Mouse (Mus musculus) neural tube, embryonic 14.5 days (tissue): ENCODE measurements around the gene Rabl3. TPM values are rescaled to one million over a fixed set of nuclear protein-coding genes. Genes with fewer than 3 reads are reported as not detected.

ENCODE experiments used
- ATAC-seq: fragments of 200-750 bp; cut with Nextera tagmentation; 2 replicates; pipeline ENCODE4 v1.8.0; 2017; ENCODE audit warnings: low read depth, mild to moderate bottlenecking, moderate TSS enrichment, moderate library complexity
- H3K27ac ChIP-seq: fragments of 300-500 bp; sonication (generic); 2 replicates; pipeline ENCODE4 v1.5.1; 2014; ENCODE audit warnings: low read depth, mild to moderate bottlenecking, control low read depth, low read length, moderate library complexity, mixed read lengths
- H3K27me3 ChIP-seq: fragments of 300-500 bp; sonication (generic); 2 replicates; pipeline ENCODE4 v1.6.1; 2014; ENCODE audit warnings: low read length; ENCODE audit not compliant: control insufficient read depth, insufficient read depth
- H3K36me3 ChIP-seq: fragments of 300-500 bp; sonication (generic); 2 replicates; pipeline ENCODE4 v1.6.1; 2014; ENCODE audit warnings: low read length, mixed read lengths; ENCODE audit not compliant: control insufficient read depth, insufficient read depth
- H3K4me1 ChIP-seq: fragments of 300-500 bp; sonication (generic); 2 replicates; pipeline ENCODE4 v1.6.1; 2014; ENCODE audit warnings: low read length; ENCODE audit not compliant: control insufficient read depth, insufficient read depth
- H3K4me2 ChIP-seq: fragments of 300-500 bp; sonication (generic); 2 replicates; pipeline ENCODE4 v1.6.1; 2014; ENCODE audit warnings: mild to moderate bottlenecking, low read depth, low read length, control low read depth
- H3K4me3 ChIP-seq: fragments of 300-500 bp; sonication (generic); 2 replicates; pipeline ENCODE4 v1.5.1; 2014; ENCODE audit warnings: low read depth, low read length, control low read depth, mixed read lengths
- H3K9ac ChIP-seq: fragments of 300-500 bp; sonication (generic); replicated peaks from 2 replicates; pipeline ENCODE4 v1.6.1; 2014; ENCODE audit warnings: low read depth, mild to moderate bottlenecking, control low read depth, low read length, mixed read lengths
- H3K9me3 ChIP-seq: fragments of 300-500 bp; sonication (generic); 2 replicates; pipeline ENCODE4 v1.6.1; 2016; ENCODE audit warnings: low read length; ENCODE audit not compliant: control insufficient read depth
- WGBS: fragments of 180-500 bp; shearing (Covaris S2); extraction: QIAGEN DNeasy Blood & Tissue Kit; methylation state at CpG from one replicate; pipeline ENCODE4 v1.1.7; 2014; 5-methylcytosine and 5-hydroxymethylcytosine counted together
- polyA plus RNA-seq: library from polyadenylated mRNA; unstranded; fragments of >200 nt; fragmentation: Nextera tagmentation; extraction: Ambion mirVana; gene quantifications from 2 replicates; pipeline ENCODE4 v1.2.1, GENCODE M21; 2014

The Rabl3 gene
- polyA plus RNA-seq, 1 experiment from 2014 or later, result 16.3 TPM

DNA sequence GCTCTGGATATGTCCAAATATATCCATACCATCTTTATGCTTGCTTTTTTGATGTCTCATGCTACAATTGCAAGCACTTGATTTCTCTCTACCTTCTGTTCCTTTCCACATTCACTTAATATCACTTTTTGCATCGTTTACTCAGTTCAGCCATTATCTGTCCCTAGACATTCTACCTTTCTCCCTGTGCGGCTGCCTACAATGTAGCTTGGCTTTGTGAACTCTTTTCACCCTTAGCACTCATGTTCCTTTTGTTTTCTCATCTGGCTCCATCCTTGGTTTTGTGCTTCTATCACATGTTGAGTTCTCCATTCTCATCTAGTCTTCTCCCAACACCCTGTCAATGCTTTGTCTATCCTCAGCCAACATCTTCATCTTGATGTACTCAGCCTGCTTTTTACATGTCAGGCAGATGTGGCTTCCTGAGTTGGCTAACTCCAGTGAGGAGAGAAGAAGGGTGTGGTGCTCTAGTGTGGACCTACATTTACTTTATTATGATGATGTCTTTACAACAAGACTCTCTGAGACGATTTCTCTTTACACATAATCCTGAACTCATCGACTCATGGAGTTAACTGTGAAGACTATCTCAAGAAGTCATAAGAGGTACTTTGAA, 22.0 kb upstream of the Rabl3 start:
- Histone ChIP-seq H3K4me1 (no peaks in the 10 kb centered on the region), H3K4me2 (no peak overlapping the region), H3K36me3 (peaks cover 9% of the 10 kb centered on the region), H3K27me3 (no peaks in the 10 kb centered on the region), H3K9ac (no peak overlapping the region), H3K27ac (no peak overlapping the region), H3K4me3 (no peak overlapping the region), H3K9me3 (no peaks in the 10 kb centered on the region)
- ATAC-seq, result no peak
- 94% methylated on average over 4 of the region's 4 CpGs for WGBS

GRCm38 (mm10) chr16:37518662-37519061, 21.0 kb upstream of the Rabl3 start:
- ATAC-seq, result no peak
- no peaks in the 10 kb centered on the region for H3K9me3 ChIP-seq
- no peak overlapping the region for H3K9ac ChIP-seq
- no peak overlapping the region for H3K4me2 ChIP-seq
- H3K27me3 ChIP-seq, result no peaks in the 10 kb centered on the region
- H3K4me3 ChIP-seq, result no peak overlapping the region
- no peak overlapping the region for H3K27ac ChIP-seq
- 83% methylated on average over 2 of the region's 2 CpGs for WGBS
- no peaks in the 10 kb centered on the region for H3K4me1 ChIP-seq
- H3K36me3 ChIP-seq, result peaks cover 7% of the 10 kb centered on the region

GRCm38 (mm10) chr16:37519721-37520120, 20.0 kb upstream of the Rabl3 start:
- no peaks in the 10 kb centered on the region for H3K27me3 ChIP-seq
- no peak for ATAC-seq
- H3K4me1 ChIP-seq, result no peaks in the 10 kb centered on the region
- H3K9me3 ChIP-seq, result no peaks in the 10 kb centered on the region
- H3K9ac ChIP-seq, result no peak overlapping the region
- H3K27ac ChIP-seq, result no peak overlapping the region
- H3K4me3 ChIP-seq, result no peak overlapping the region
- H3K36me3 ChIP-seq, result peaks cover 5% of the 10 kb centered on the region
- H3K4me2 ChIP-seq, result no peak overlapping the region
- 97% methylated on average over 1 of the region's 1 CpGs for WGBS

GRCm38 (mm10) chr16:37520190-37521040, 19.3 kb upstream of the Rabl3 start:
- H3K4me2 ChIP-seq, result no peak overlapping the region
- no peaks in the 10 kb centered on the region for H3K27me3 ChIP-seq
- no peak for ATAC-seq
- no peaks in the 10 kb centered on the region for H3K4me1 ChIP-seq
- 99% methylated on average over 2 of the region's 2 CpGs for WGBS
- peaks cover 3% of the 10 kb centered on the region for H3K36me3 ChIP-seq
- H3K9ac ChIP-seq, result no peak overlapping the region
- H3K27ac ChIP-seq, result no peak overlapping the region
- H3K4me3 ChIP-seq, result no peak overlapping the region
- no peaks in the 10 kb centered on the region for H3K9me3 ChIP-seq

DNA sequence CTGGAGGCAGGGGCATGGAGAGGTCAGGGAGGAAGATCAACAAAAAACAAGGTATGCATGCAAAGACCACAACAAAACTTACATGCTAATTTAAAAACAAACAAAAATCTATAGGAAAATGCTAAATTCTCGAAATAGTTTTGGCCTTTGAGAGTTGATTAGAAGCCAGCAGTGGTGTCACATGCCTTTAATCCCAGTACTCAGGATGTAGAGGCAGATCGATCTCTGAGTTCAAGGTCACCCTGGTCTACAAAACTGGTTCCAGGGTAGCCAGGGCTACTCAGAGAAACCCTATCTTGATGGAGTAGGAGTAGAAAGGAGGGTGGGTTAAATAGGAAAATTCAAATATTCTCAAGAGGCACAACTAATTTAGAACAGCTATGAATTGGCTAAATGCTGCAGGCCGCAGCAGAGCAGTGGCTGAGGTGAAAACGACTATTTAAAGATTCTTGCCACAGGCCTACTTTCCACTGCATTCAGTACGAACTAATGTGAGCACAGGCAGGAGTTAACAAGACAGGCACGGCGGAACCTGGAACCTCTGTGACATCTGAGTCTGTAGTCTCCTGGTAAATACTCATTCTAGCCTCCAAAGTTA, 17.5 kb upstream of the Rabl3 start:
- H3K27ac ChIP-seq, result no peak overlapping the region
- whole genome bisulfite sequencing, result 94% methylated on average over 7 of the region's 7 CpGs
- no peak for ATAC-seq
- no peaks in the 10 kb centered on the region for H3K27me3 ChIP-seq
- peaks cover 3% of the 10 kb centered on the region; the same call in 1 of the 2 replicates for H3K36me3 ChIP-seq
- no peak overlapping the region for H3K4me3 ChIP-seq
- H3K9ac ChIP-seq, result no peak overlapping the region
- no peaks in the 10 kb centered on the region for H3K9me3 ChIP-seq
- no peaks in the 10 kb centered on the region for H3K4me1 ChIP-seq
- H3K4me2 ChIP-seq, result no peak overlapping the region

DNA sequence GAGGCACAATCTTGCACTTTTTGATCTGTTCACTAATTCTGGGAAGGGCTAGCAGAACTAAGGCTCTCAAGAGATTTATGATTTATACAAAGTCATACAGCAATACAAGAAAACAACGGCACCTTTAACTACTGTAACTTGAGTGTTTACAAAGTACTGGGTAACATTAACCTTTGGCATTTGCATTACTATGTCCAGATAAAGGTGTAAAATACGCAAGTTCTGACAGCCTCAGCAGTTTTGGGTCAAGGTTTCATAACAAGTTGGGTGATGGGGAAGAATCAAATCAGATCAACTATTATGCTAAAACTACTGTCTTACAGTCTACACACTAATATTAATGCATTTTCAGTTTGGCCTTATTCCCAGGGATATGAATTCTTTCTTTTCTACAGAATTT, 14.6 kb upstream of the Rabl3 start:
- over 99% methylated on average over 2 of the region's 2 CpGs for WGBS
- ATAC-seq, result no peak

DNA sequence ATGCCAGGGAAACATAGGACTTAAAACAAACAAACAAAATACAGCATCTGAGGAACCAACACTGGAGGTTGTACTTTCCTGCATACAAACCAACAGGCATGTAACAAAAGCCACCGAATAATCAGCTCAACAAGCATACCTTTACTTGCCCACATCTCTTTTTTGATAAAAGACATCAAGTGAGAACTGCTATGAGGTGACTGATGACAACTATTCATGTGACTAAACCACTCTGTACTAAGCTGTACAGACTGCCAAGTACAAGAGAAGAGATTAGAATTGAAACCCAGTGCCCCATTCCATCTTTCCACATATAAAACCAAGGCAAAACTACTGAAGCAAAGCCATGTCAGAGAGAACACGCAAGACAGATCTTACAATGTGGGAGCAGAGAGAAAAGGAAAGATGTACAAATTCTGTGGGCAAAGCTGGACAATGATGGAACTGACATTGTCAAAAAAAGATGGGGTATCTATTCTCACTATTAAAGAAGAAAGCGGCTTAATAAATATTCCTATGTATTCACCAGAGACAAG, 12.9 kb upstream of the Rabl3 start:
- Histone ChIP-seq H3K27me3 (no peaks in the 10 kb centered on the region), H3K4me3 (no peak overlapping the region), H3K36me3 (no peaks in the 10 kb centered on the region), H3K9me3 (no peaks in the 10 kb centered on the region), H3K4me1 (no peaks in the 10 kb centered on the region), H3K9ac (no peak overlapping the region), H3K27ac (no peak overlapping the region), H3K4me2 (no peak overlapping the region)
- 89% methylated on average over 3 of the region's 3 CpGs for WGBS
- ATAC-seq, result no peak

More for the DNA sequence above, 14.6 kb upstream of the Rabl3 start:
- Histone ChIP-seq H3K36me3 (peaks cover 3% of the 10 kb centered on the region; the same call in 1 of the 2 replicates), H3K9ac (no peak overlapping the region), H3K27ac (no peak overlapping the region), H3K4me1 (no peaks in the 10 kb centered on the region), H3K27me3 (no peaks in the 10 kb centered on the region), H3K9me3 (no peaks in the 10 kb centered on the region), H3K4me2 (no peak overlapping the region), H3K4me3 (no peak overlapping the region)

DNA sequence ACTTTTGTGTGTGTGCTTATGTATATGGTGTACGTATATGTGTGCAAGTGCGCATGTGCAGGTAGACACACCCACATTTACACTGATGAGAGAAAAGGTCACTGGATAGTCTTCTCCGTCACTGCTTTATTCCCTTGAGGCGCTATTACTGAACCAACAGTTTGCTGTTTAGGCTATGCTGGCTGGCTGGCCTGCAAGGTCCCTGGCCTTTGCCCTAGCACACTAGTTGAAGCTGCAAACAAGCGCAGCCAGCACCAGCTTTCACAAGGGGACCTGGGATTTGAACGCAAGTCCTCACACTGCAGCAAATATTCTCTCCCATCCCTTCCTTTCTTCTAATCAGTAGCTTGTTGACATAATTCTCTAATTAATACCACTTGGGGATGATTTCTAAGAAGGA, 9.5 kb upstream of the Rabl3 start:
- no peaks in the 10 kb centered on the region for H3K9me3 ChIP-seq
- no peaks in the 10 kb centered on the region for H3K36me3 ChIP-seq
- ATAC-seq, result no peak
- no peak overlapping the region for H3K4me3 ChIP-seq
- H3K27me3 ChIP-seq, result no peaks in the 10 kb centered on the region
- H3K4me1 ChIP-seq, result 0 out of 2 replicates have a peak, but pooled peaks cover 4% of the 10 kb centered on the region
- H3K9ac ChIP-seq, result no peak overlapping the region
- 89% methylated on average over 6 of the region's 6 CpGs for WGBS
- no peak overlapping the region for H3K4me2 ChIP-seq
- H3K27ac ChIP-seq, result no peak overlapping the region

- no peak for ATAC-seq
- H3K9me3 ChIP-seq, result no peaks in the 10 kb centered on the region
- H3K36me3 ChIP-seq, result no peaks in the 10 kb centered on the region
- no peaks in the 10 kb centered on the region for H3K27me3 ChIP-seq
- H3K4me2 ChIP-seq, result no peak overlapping the region
- H3K9ac ChIP-seq, result no peak overlapping the region
- H3K4me1 ChIP-seq, result 0 out of 2 replicates have a peak, but pooled peaks cover 4% of the 10 kb centered on the region
- H3K27ac ChIP-seq, result no peak overlapping the region
- no peak overlapping the region for H3K4me3 ChIP-seq
- 97% methylated on average over 1 of the region's 1 CpGs for WGBS
Observed at GRCm38 (mm10) chr16:37532046-37532445, 7.6 kb upstream of the Rabl3 start.
